Mouse (Mus musculus) forebrain, embryonic 12.5 days (tissue): ENCODE results near the gene Tcea3. TPM values are rescaled to one million over a fixed set of nuclear protein-coding genes. Genes with fewer than 3 reads are reported as not detected.

ENCODE experiments used
- ATAC-seq: fragments of 200-750 bp; cut with Nextera tagmentation; 2 replicates; pipeline ENCODE4 v1.8.0; 2017; ENCODE audit warnings: moderate TSS enrichment; ENCODE audit not compliant: low FRiP score
- H3K27ac ChIP-seq: fragments of 300-500 bp; sonication (generic); 2 replicates; pipeline ENCODE4 v1.5.1; 2016; ENCODE audit warnings: mild to moderate bottlenecking
- H3K27me3 ChIP-seq: fragments of 300-500 bp; sonication (generic); 2 replicates; pipeline ENCODE4 v1.6.1; 2016; ENCODE audit warnings: mild to moderate bottlenecking
- H3K36me3 ChIP-seq: fragments of 300-500 bp; sonication (generic); replicated peaks from 2 replicates; pipeline ENCODE4 v1.6.1; 2016; ENCODE audit warnings: mild to moderate bottlenecking
- H3K4me1 ChIP-seq: fragments of 300-500 bp; sonication (generic); 2 replicates; pipeline ENCODE4 v1.6.1; 2016
- H3K4me2 ChIP-seq: fragments of 300-500 bp; sonication (generic); 2 replicates; pipeline ENCODE4 v1.6.1; 2016; ENCODE audit warnings: mild to moderate bottlenecking, moderate library complexity
- H3K4me3 ChIP-seq: fragments of 300-500 bp; sonication (generic); replicated peaks from 2 replicates; pipeline ENCODE4 v1.5.1; 2016; ENCODE audit warnings: mild to moderate bottlenecking
- H3K9ac ChIP-seq: fragments of 300-500 bp; sonication (generic); 2 replicates; pipeline ENCODE4 v1.6.1; 2016; ENCODE audit warnings: mild to moderate bottlenecking
- H3K9me3 ChIP-seq: fragments of 300-500 bp; sonication (generic); 2 replicates; pipeline ENCODE4 v1.6.1; 2016
- WGBS: fragments of 180-500 bp; shearing (Covaris S2); methylation state at CpG from one replicate; pipeline ENCODE4 v1.1.7; 2016; 5-methylcytosine and 5-hydroxymethylcytosine counted together
- polyA plus RNA-seq: library from polyadenylated mRNA; unstranded; fragments of >200 nt; fragmentation: Nextera tagmentation; extraction: Ambion mirVana; gene quantifications from 2 replicates; pipeline ENCODE4 v1.2.1, GENCODE M21; 2016

Tcea3 gene
- polyA plus RNA-seq, 1 experiment from 2014 or later, result 1.9 TPM

- WGBS, result under 1% methylated on average over 77 of the region's 81 CpGs
- peak overlapping the region; percentile 94 for H3K4me3 ChIP-seq
- H3K27ac ChIP-seq, result peak overlapping the region; percentile 99
- H3K36me3 ChIP-seq, result peaks cover 1% of the 10 kb centered on the region; the same call in 1 of the 2 replicates
- no peaks in the 10 kb centered on the region; the same call in 1 of the 2 replicates for H3K27me3 ChIP-seq
- 0 out of 2 replicates have a peak, but pooled peaks have one; percentile 7 for ATAC-seq
- H3K9ac ChIP-seq, result peak overlapping the region; percentile 100
- no peaks in the 10 kb centered on the region for H3K9me3 ChIP-seq
- peaks cover 38% of the 10 kb centered on the region for H3K4me1 ChIP-seq
- H3K4me2 ChIP-seq, result peak overlapping the region; percentile 65
Measured at GRCm38 (mm10) chr4:136311042-136311999, 63.8 kb downstream of the Tcea3 start.

GRCm38 (mm10) chr4:136312616-136313015 is 65.1 kb downstream of the Tcea3 start:
- no peaks in the 10 kb centered on the region for H3K27me3 ChIP-seq
- no peaks in the 10 kb centered on the region for H3K9me3 ChIP-seq
- H3K9ac ChIP-seq, result peak overlapping the region; percentile 100
- peak overlapping the region; percentile 94 for H3K4me3 ChIP-seq
- 22% methylated on average over 4 of the region's 4 CpGs for WGBS
- H3K27ac ChIP-seq, result no peak overlapping the region
- no peak for ATAC-seq
- peak overlapping the region; percentile 65 for H3K4me2 ChIP-seq
- H3K36me3 ChIP-seq, result peaks cover 12% of the 10 kb centered on the region
- peaks cover 38% of the 10 kb centered on the region for H3K4me1 ChIP-seq

- no peak overlapping the region for H3K4me2 ChIP-seq
- no peak overlapping the region for H3K27ac ChIP-seq
- H3K4me3 ChIP-seq, result no peak overlapping the region
- H3K27me3 ChIP-seq, result no peaks in the 10 kb centered on the region
- no peaks in the 10 kb centered on the region for H3K9me3 ChIP-seq
- peaks cover 22% of the 10 kb centered on the region for H3K4me1 ChIP-seq
- H3K9ac ChIP-seq, result no peak overlapping the region
- peaks cover 58% of the 10 kb centered on the region for H3K36me3 ChIP-seq
- ATAC-seq, result no peak
- WGBS, result 53% methylated on average over 4 of the region's 4 CpGs
Measured at GRCm38 (mm10) chr4:136317667-136318066, 70.1 kb downstream of the Tcea3 start.

- H3K4me2 ChIP-seq, result no peak overlapping the region
Measured at GRCm38 (mm10) chr4:136320016-136320415, 72.5 kb downstream of the Tcea3 start.

GRCm38 (mm10) chr4:136324226-136324625 is 76.7 kb downstream of the Tcea3 start:
- Histone ChIP-seq H3K4me3 (no peak overlapping the region), H3K9ac (no peak overlapping the region), H3K27ac (no peak overlapping the region), H3K36me3 (peaks cover 79% of the 10 kb centered on the region), H3K4me2 (no peak overlapping the region), H3K4me1 (no peaks in the 10 kb centered on the region), H3K27me3 (no peaks in the 10 kb centered on the region), H3K9me3 (no peaks in the 10 kb centered on the region)
- WGBS, result 82% methylated on average over 2 of the region's 2 CpGs
- ATAC-seq, result no peak

More at GRCm38 (mm10) chr4:136320016-136320415, 72.5 kb downstream of the Tcea3 start:
- peaks cover 76% of the 10 kb centered on the region for H3K36me3 ChIP-seq
- H3K4me3 ChIP-seq, result no peak overlapping the region
- no peaks in the 10 kb centered on the region for H3K9me3 ChIP-seq
- H3K27ac ChIP-seq, result no peak overlapping the region
- H3K27me3 ChIP-seq, result no peaks in the 10 kb centered on the region
- WGBS, result 91% methylated on average over 4 of the region's 4 CpGs
- H3K9ac ChIP-seq, result no peak overlapping the region
- no peak for ATAC-seq
- H3K4me1 ChIP-seq, result peaks cover 2% of the 10 kb centered on the region

Other genes with a start within 250 kb of the Tcea3 start
- 34.2 and 37.6 TPM in 2 replicates for gene Eloa, start 226.0 kb upstream of the Tcea3 start, polyA plus RNA-seq
- 315 and 333 TPM in 2 replicates for gene Rpl11, start 194.3 kb upstream of the Tcea3 start, polyA plus RNA-seq
- 173 and 228 TPM in 2 replicates for gene Id3, start 104.2 kb upstream of the Tcea3 start, polyA plus RNA-seq
- gene E2f2, start 75.3 kb upstream of the Tcea3 start, polyA plus RNA-seq, result 13.4 and 14.6 TPM in 2 replicates
- gene Asap3, start 41.4 kb upstream of the Tcea3 start, polyA plus RNA-seq, result 5.9 and 6.4 TPM in 2 replicates
- 25.8 and 38.1 TPM in 2 replicates for gene Zfp46, start 37.0 kb downstream of the Tcea3 start, polyA plus RNA-seq
- gene Hnrnpr, start 63.2 kb downstream of the Tcea3 start, polyA plus RNA-seq, result 256 and 266 TPM in 2 replicates
- gene Htr1d, start 175.8 kb downstream of the Tcea3 start, polyA plus RNA-seq, result 0.23 and 0.59 TPM in 2 replicates
- 0.18 TPM in 1 of 2 replicates, not detected in the other for gene 6030445D17Rik, start 214.5 kb downstream of the Tcea3 start, polyA plus RNA-seq
- 83.6 and 101 TPM in 2 replicates for gene Luzp1, start 222.0 kb downstream of the Tcea3 start, polyA plus RNA-seq